Comparison of ENCODE assay signal across 20 mouse cellular contexts in the genomic region with DNA sequence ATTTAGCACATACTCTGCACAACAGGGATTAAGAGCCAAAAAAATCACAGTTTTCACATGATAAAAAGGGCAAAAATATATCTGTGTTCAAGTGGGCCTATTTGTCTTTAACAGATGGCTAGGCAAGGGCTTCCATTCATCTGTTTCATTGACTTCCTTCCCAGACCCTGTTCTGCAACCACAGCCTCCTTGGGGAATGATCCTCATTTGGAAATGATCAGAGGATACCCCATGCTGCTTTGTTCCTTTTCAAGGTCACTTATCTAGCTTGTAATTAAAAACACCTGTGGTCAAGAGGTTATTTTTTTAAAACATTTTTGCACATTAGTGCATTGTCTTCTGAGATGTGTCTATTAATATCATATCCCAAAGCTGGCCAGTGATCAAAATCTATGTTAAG.
"Had no signal": no experiment of that assay in that cellular context is flagged by ENCODE, and none has a peak within 500 bp of the region (broad histone marks: within the 10 kb centered on the region; RNA-seq: fewer than 3 reads in every experiment).

No protein-coding gene starts in this region.

- H3K9me3 ChIP-seq: limb, embryonic 15.5 days; midbrain, embryonic 10.5 days; neural tube, embryonic 12.5 days; neural tube, embryonic 15.5 days; stomach, embryonic 15.5 days had no signal

- H3K27ac ChIP-seq: kidney, postnatal 0 days; layer of hippocampus, adult 2 months; limb, embryonic 15.5 days; liver, embryonic 14.5 days; macrophage; midbrain, embryonic 10.5 days; neural tube, embryonic 12.5 days; neural tube, embryonic 15.5 days; stomach, embryonic 15.5 days had no signal

- H3K4me1 ChIP-seq: limb, embryonic 15.5 days; midbrain, embryonic 10.5 days; neural tube, embryonic 12.5 days; neural tube, embryonic 15.5 days; stomach, embryonic 15.5 days had no signal

- DNase-seq: kidney, postnatal 25 days; layer of hippocampus, adult 9-11 months; liver, postnatal 0 days; lung, embryonic 14.5 days; midbrain, embryonic 14.5 days; right cerebral cortex, adult 18-20 months; right cerebral cortex, postnatal 14 days; right cerebral cortex, postnatal 4 days; thymus, postnatal 25 days had no signal

- H3K4me2 ChIP-seq: limb, embryonic 15.5 days; liver, embryonic 11.5 days; lung, embryonic 14.5 days; neural tube, embryonic 12.5 days; neural tube, embryonic 15.5 days; stomach, embryonic 15.5 days had no signal

- H3K9ac ChIP-seq: limb, embryonic 15.5 days; liver, embryonic 14.5 days; liver, postnatal 0 days; lung, embryonic 14.5 days; neural tube, embryonic 12.5 days; neural tube, embryonic 15.5 days; stomach, embryonic 15.5 days had no signal

- H3K4me3 ChIP-seq: layer of hippocampus, adult 2 months; limb, embryonic 15.5 days; midbrain, embryonic 10.5 days; neural tube, embryonic 12.5 days; neural tube, embryonic 15.5 days; stomach, embryonic 15.5 days had no signal

- H3K36me3 ChIP-seq: limb, embryonic 15.5 days; midbrain, embryonic 10.5 days; neural tube, embryonic 12.5 days; neural tube, embryonic 15.5 days; stomach, embryonic 15.5 days had no signal

- H3K27me3 ChIP-seq: limb, embryonic 15.5 days; neural tube, embryonic 12.5 days; neural tube, embryonic 15.5 days; stomach, embryonic 15.5 days had no signal

- ATAC-seq: liver, postnatal 0 days; lung, postnatal 0 days had no signal
